Mouse (Mus musculus): ENCODE measurements around the gene Gm49342.
A peak's percentile ranks its signal among the peaks of the same experiment; 100 is the strongest.
"Not testable (repeated sequence)": the region's sequence is repeated elsewhere in the genome, so short reads cannot be mapped to it uniquely, and the experiment has no call there.

Gm49342 gene

GRCm38 (mm10) chr14:50943932-50944667 lies at the start of gene Gm49342:
Gene Gm49342 (plus strand): TSS chr14:50944517.
- peak; percentile 80 to 81 for DNase-seq (ENCODE audit: low read depth in 2 of 2, low spot score in 2 of 2)

GRCm38 (mm10) chr14:50895407-50895806 lies 48.9 kb upstream of the Gm49342 start:
- no peak for DNase-seq (ENCODE audit: low read depth in 2 of 2, low spot score in 2 of 2)

- DNase-seq (ENCODE audit: low read depth in 2 of 2, low spot score in 2 of 2), result no peak
These were observed 48.2 kb upstream of the Gm49342 start for GRCm38 (mm10) chr14:50895985-50896746.

- no peak for DNase-seq (ENCODE audit: low read depth in 2 of 2, low spot score in 2 of 2)
These were observed 47.5 kb upstream of the Gm49342 start for GRCm38 (mm10) chr14:50896747-50897373.

GRCm38 (mm10) chr14:50897374-50897765 lies 46.9 kb upstream of the Gm49342 start, which contains the start of gene Klhl33:
Gene Klhl33 (minus strand): TSS chr14:50897507.
- DNase-seq (ENCODE audit: low read depth in 2 of 2, low spot score in 2 of 2), result no peak

- DNase-seq (ENCODE audit: low read depth in 2 of 2, low spot score in 2 of 2), result not testable (repeated sequence)
These were observed 46.3 kb upstream of the Gm49342 start for GRCm38 (mm10) chr14:50897992-50898391.

GRCm38 (mm10) chr14:50903973-50904827 lies 40.1 kb upstream of the Gm49342 start:
- no peak for DNase-seq (ENCODE audit: low read depth in 2 of 2, low spot score in 2 of 2)

GRCm38 (mm10) chr14:50904828-50905129 lies 39.5 kb upstream of the Gm49342 start:
- no peak for DNase-seq (ENCODE audit: low read depth in 2 of 2, low spot score in 2 of 2)

GRCm38 (mm10) chr14:50905327-50905726 lies 39.0 kb upstream of the Gm49342 start:
- DNase-seq (ENCODE audit: low read depth in 2 of 2, low spot score in 2 of 2), result not testable (repeated sequence)

GRCm38 (mm10) chr14:50908126-50908525 lies 36.2 kb upstream of the Gm49342 start:
- DNase-seq (ENCODE audit: low read depth in 2 of 2, low spot score in 2 of 2), result no peak

- no peak for DNase-seq (ENCODE audit: low read depth in 2 of 2, low spot score in 2 of 2)
These were observed 33.0 kb upstream of the Gm49342 start for GRCm38 (mm10) chr14:50911356-50911755.

- DNase-seq (ENCODE audit: low read depth in 2 of 2, low spot score in 2 of 2), result not testable (repeated sequence)
These were observed 20.9 kb upstream of the Gm49342 start for GRCm38 (mm10) chr14:50923437-50923836.

- DNase-seq (ENCODE audit: low read depth in 2 of 2, low spot score in 2 of 2), result peak; percentile 96 to 98
These were observed 19.8 kb upstream of the Gm49342 start, which contains the start of the genes Osgep and Apex1 for GRCm38 (mm10) chr14:50924281-50925064. Gene Osgep (minus strand): TSS chr14:50924893. Gene Apex1 (plus strand): TSS chr14:50924968.

- DNase-seq (ENCODE audit: low read depth in 2 of 2, low spot score in 2 of 2), result no peak
These were observed 19.0 kb upstream of the Gm49342 start for GRCm38 (mm10) chr14:50925111-50925920.

GRCm38 (mm10) chr14:50927366-50927765 lies 17.0 kb upstream of the Gm49342 start:
- no peak for DNase-seq (ENCODE audit: low read depth in 2 of 2, low spot score in 2 of 2)

- DNase-seq (ENCODE audit: low read depth in 2 of 2, low spot score in 2 of 2), result no peak
These were observed 14.4 kb upstream of the Gm49342 start for GRCm38 (mm10) chr14:50929951-50930350.

GRCm38 (mm10) chr14:50930377-50930753 lies 14.0 kb upstream of the Gm49342 start:
- DNase-seq (ENCODE audit: low read depth in 2 of 2, low spot score in 2 of 2), result peak; percentile 63 to 66

- peak; percentile 98 for DNase-seq (ENCODE audit: low read depth in 2 of 2, low spot score in 2 of 2)
These were observed 13.4 kb upstream of the Gm49342 start, which contains the start of the genes Pip4p1 and Pnp for GRCm38 (mm10) chr14:50930754-50931492. Gene Pip4p1 (minus strand): TSS chr14:50930856. Gene Pnp (plus strand): TSS chr14:50931082.
